Mouse (Mus musculus) heart, embryonic 11.5 days (tissue): Measurements from ENCODE around the gene Snapc5. TPM values are rescaled to one million over a fixed set of nuclear protein-coding genes. Genes with fewer than 3 reads are reported as not detected.
"Not testable (repeated sequence)": the region's sequence is repeated elsewhere in the genome, so short reads cannot be mapped to it uniquely, and the experiment has no call there.

ENCODE experiments used
- ATAC-seq: fragments of 200-750 bp; cut with Nextera tagmentation; replicated peaks from 2 replicates; pipeline ENCODE4 v1.8.0; 2017; ENCODE audit warnings: moderate library complexity; ENCODE audit not compliant: insufficient number of reproducible peaks, low FRiP score, low TSS enrichment
- H3K27ac ChIP-seq: fragments of 300-500 bp; sonication (generic); 2 replicates; pipeline ENCODE4 v1.5.1; 2014; ENCODE audit warnings: mild to moderate bottlenecking, low read depth, low read length
- H3K27me3 ChIP-seq: fragments of 300-500 bp; sonication (generic); 2 replicates; pipeline ENCODE4 v1.6.1; 2014; ENCODE audit warnings: mild to moderate bottlenecking, low read length, mixed read lengths; ENCODE audit not compliant: control insufficient read depth, insufficient read depth
- H3K36me3 ChIP-seq: fragments of 300-500 bp; sonication (generic); 2 replicates; pipeline ENCODE4 v1.6.1; 2014; ENCODE audit warnings: mild to moderate bottlenecking, low read length, moderate library complexity, mixed read lengths; ENCODE audit not compliant: control insufficient read depth, insufficient read depth
- H3K4me1 ChIP-seq: fragments of 300-500 bp; sonication (generic); 2 replicates; pipeline ENCODE4 v1.6.1; 2014; ENCODE audit warnings: low read length; ENCODE audit not compliant: control insufficient read depth, insufficient read depth
- H3K4me2 ChIP-seq: fragments of 300-500 bp; sonication (generic); 2 replicates; pipeline ENCODE4 v1.6.1; 2014; ENCODE audit warnings: mild to moderate bottlenecking, moderate library complexity
- H3K4me3 ChIP-seq: fragments of 300-500 bp; sonication (generic); 2 replicates; pipeline ENCODE4 v1.5.1; 2014; ENCODE audit warnings: low read depth, low read length
- H3K9ac ChIP-seq: fragments of 300-500 bp; sonication (generic); 2 replicates; pipeline ENCODE4 v1.6.1; 2014; ENCODE audit warnings: mild to moderate bottlenecking, low read depth, low read length, moderate library complexity
- H3K9me3 ChIP-seq: fragments of 300-500 bp; sonication (generic); replicated peaks from 2 replicates; pipeline ENCODE4 v1.6.1; 2016; ENCODE audit warnings: low read length; ENCODE audit not compliant: control insufficient read depth
- WGBS: fragments of 180-500 bp; shearing (Covaris S2); extraction: QIAGEN DNeasy Blood & Tissue Kit; methylation state at CpG from one replicate; pipeline ENCODE4 v1.1.7; 2014; ENCODE audit not compliant: insufficient replicate concordance; 5-methylcytosine and 5-hydroxymethylcytosine counted together
- polyA plus RNA-seq: library from polyadenylated mRNA; unstranded; fragments of >200 nt; fragmentation: Nextera tagmentation; extraction: Ambion mirVana; gene quantifications from 2 replicates; pipeline ENCODE4 v1.2.1, GENCODE M21; 2014

Gene Snapc5
- polyA plus RNA-seq, result 22.4 and 28.0 TPM in 2 replicates

DNA sequence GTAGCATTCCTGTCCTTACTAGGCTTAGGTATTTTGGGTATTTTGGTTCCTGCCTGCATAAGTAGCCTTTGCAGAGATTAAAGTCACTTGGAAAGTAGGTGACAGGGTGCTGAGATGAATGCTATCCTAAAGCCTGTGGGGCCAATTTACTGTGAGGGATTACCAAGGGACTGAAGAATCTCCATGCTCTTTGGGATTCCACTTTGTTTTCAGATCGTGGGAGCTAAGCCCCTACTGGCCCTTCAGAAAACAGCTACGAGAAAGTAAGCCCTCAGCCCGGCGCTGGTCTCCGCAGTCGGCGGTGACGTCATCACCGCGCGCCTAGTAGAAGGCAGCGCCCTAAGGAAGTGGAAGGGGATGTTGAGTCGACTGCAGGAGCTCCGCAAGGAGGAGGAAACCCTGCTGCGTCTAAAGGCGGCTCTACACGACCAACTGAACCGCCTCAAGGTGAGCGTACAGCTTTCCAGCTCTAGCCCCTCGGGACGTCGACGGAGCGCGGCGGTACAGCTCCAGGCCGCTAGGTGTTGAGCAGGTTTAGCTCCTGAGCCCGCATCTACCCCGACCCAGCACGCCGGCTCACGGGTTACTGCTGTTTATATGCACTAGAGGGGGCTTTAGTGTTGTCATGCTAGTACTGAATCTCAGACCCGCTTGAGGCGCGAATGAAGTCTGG, at the start of gene Snapc5:
Gene Snapc5 (plus strand): TSS at position 301 of the 673 bp plus-strand sequence.
- Histone ChIP-seq H3K27ac (peak within 1 kb of the TSS; percentile 81), H3K36me3 (peaks cover 35% of the 10 kb centered on the region), H3K27me3 (no peaks in the 10 kb centered on the region), H3K4me2 (peak within 1 kb of the TSS; percentile 73), H3K4me1 (peaks cover 13% of the 10 kb centered on the region), H3K9ac (peak within 1 kb of the TSS; percentile 80), H3K4me3 (peak within 1 kb of the TSS; percentile 79), H3K9me3 (no peaks in the 10 kb centered on the region)
- peak; percentile 85 for ATAC-seq
- under 1% methylated on average over 35 of the region's 35 CpGs for WGBS

- H3K4me3 ChIP-seq, result no peak overlapping the region
- H3K4me1 ChIP-seq, result no peaks in the 10 kb centered on the region
- ATAC-seq, result no peak
- WGBS, result 77% methylated on average over 6 of the region's 6 CpGs
- H3K9me3 ChIP-seq, result no peaks in the 10 kb centered on the region
- H3K27ac ChIP-seq, result no peak overlapping the region
- H3K36me3 ChIP-seq, result no peaks in the 10 kb centered on the region
- H3K9ac ChIP-seq, result no peak overlapping the region
- H3K4me2 ChIP-seq, result no peak overlapping the region
- H3K27me3 ChIP-seq, result no peaks in the 10 kb centered on the region
Observed at GRCm38 (mm10) chr9:64131623-64132022, 47.5 kb upstream of the Snapc5 start.

DNA sequence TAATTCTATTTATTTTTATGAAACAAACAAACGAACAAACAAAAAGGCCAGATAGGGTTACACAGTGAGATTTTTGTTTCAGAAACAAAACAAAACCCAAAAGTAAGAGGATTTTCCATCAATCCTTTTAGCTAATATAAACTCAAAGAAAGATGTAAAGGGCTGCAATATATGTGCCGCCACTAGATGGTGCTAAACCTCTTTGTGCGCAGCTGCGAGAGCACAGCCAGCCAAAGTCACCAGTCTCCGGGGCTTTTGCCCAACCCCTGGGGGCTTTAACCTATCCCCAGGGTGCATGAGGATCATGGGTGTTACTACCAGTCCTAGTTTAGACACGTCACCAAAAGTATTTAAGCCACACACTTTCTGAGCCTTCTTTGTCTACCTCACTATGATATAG, 40.2 kb upstream of the Snapc5 start:
- H3K4me1 ChIP-seq, H3K4me2 ChIP-seq, H3K36me3 ChIP-seq, H3K9ac ChIP-seq, H3K27me3 ChIP-seq, H3K27ac ChIP-seq, H3K9me3 ChIP-seq, H3K4me3 ChIP-seq, ATAC-seq: not testable (repeated sequence)
- WGBS, result 8% methylated on average over 6 of the region's 6 CpGs

DNA sequence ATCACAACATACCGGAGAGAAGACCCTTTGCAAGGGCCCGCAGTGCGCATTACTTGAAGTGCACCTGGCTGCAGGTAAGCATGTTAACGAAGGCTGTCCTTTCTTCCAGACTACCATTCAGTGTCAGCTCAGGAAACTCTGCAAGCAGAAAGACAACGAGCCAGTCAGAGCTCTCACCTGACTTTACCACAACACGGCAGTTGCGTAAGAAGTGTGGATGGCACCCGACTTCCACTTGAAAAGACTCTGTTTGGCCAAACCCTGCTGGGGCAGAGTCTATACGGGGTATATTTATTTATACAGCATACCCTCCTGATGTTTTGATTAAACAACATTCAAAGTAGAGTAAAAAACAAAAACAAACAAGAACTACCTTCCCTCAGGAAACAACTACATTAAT, 39.2 kb upstream of the Snapc5 start:
- no peaks in the 10 kb centered on the region for H3K4me1 ChIP-seq
- H3K4me3 ChIP-seq, result no peak overlapping the region
- no peak overlapping the region for H3K9ac ChIP-seq
- H3K27me3 ChIP-seq, result no peaks in the 10 kb centered on the region
- no peak for ATAC-seq
- no peaks in the 10 kb centered on the region for H3K9me3 ChIP-seq
- no peak overlapping the region for H3K4me2 ChIP-seq
- H3K36me3 ChIP-seq, result no peaks in the 10 kb centered on the region; the same call in 1 of the 2 replicates
- no peak overlapping the region for H3K27ac ChIP-seq
- WGBS, result 90% methylated on average over 9 of the region's 9 CpGs

GRCm38 (mm10) chr9:64156641-64157040, 22.4 kb upstream of the Snapc5 start:
- Histone ChIP-seq H3K27ac (no peak overlapping the region), H3K4me1 (no peaks in the 10 kb centered on the region), H3K9ac (no peak overlapping the region), H3K4me3 (no peak overlapping the region), H3K4me2 (no peak overlapping the region), H3K27me3 (no peaks in the 10 kb centered on the region), H3K36me3 (peaks cover 17% of the 10 kb centered on the region), H3K9me3 (no peaks in the 10 kb centered on the region)
- no peak for ATAC-seq
- WGBS, result 82% methylated on average over 1 of the region's 1 CpGs

DNA sequence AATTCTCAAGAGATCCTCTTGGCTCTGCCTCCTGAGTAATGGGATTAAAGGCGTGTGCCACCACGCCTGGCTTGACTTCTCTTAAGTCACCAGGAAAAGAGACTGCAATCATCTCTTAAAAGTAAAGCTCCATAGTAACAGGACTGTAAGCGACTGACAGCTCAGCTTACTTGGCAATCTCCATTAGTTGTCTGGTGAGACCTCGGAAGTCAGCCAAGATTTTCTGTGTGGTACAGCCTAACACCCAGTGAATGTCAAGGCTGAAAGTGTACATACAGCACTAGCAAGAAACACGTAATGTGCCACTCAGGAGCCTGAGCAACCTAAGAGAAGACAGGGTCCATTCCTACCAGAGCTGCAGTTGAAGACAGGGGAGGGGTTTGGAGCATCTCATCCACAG, 18.6 kb upstream of the Snapc5 start:
- no peak overlapping the region for H3K27ac ChIP-seq
- 89% methylated on average over 5 of the region's 5 CpGs for WGBS
- H3K4me3 ChIP-seq, result no peak overlapping the region
- no peak overlapping the region for H3K9ac ChIP-seq
- H3K36me3 ChIP-seq, result peaks cover 14% of the 10 kb centered on the region
- H3K27me3 ChIP-seq, result no peaks in the 10 kb centered on the region
- no peak overlapping the region for H3K4me2 ChIP-seq
- H3K9me3 ChIP-seq, result no peaks in the 10 kb centered on the region
- no peaks in the 10 kb centered on the region for H3K4me1 ChIP-seq
- ATAC-seq, result no peak

- not testable (repeated sequence) for H3K9me3 ChIP-seq, H3K36me3 ChIP-seq, H3K27ac ChIP-seq, H3K27me3 ChIP-seq, ATAC-seq, H3K4me1 ChIP-seq, H3K4me3 ChIP-seq, H3K9ac ChIP-seq, H3K4me2 ChIP-seq
- WGBS, result 87% methylated on average over 3 of the region's 3 CpGs
Observed at GRCm38 (mm10) chr9:64169967-64170366, 9.1 kb upstream of the Snapc5 start.

GRCm38 (mm10) chr9:64172145-64172815, 6.8 kb upstream of the Snapc5 start:
- no peaks in the 10 kb centered on the region for H3K9me3 ChIP-seq
- peak overlapping the region; percentile 81 for H3K4me2 ChIP-seq
- peak overlapping the region; percentile 93 for H3K4me3 ChIP-seq
- peak overlapping the region; percentile 90 for H3K27ac ChIP-seq
- peaks cover 6% of the 10 kb centered on the region; the same call in 1 of the 2 replicates for H3K4me1 ChIP-seq
- H3K36me3 ChIP-seq, result peaks cover 22% of the 10 kb centered on the region
- ATAC-seq, result no peak
- peak overlapping the region; percentile 98 for H3K9ac ChIP-seq
- no peaks in the 10 kb centered on the region for H3K27me3 ChIP-seq
- WGBS, result 2% methylated on average over 18 of the region's 18 CpGs
